Mouse (Mus musculus): ENCODE measurements around the gene Ppfia3. TPM values are rescaled to one million over a fixed set of nuclear protein-coding genes. Genes with fewer than 3 reads are reported as not detected.

The Ppfia3 gene
- polyA plus RNA-seq, 1 experiment, result 0.27 TPM

GRCm38 (mm10) chr7:45386077-45386476 lies 19.3 kb upstream of the Ppfia3 start:
- no peak for DNase-seq (ENCODE audit: low read depth in 1 of 2, low spot score in 2 of 2)
- H3K4me3 ChIP-seq (ENCODE audit: extremely low read depth, insufficient read depth, insufficient read length), result no peak overlapping the region
- H3K27me3 ChIP-seq (ENCODE audit: control insufficient read depth, insufficient read depth, low read length), result no peaks in the 10 kb centered on the region
- TF ChIP-seq CTCF (IDR thresholded peaks at IDR 0.05; ENCODE audit: extremely low read depth, insufficient read depth, insufficient read length, insufficient replicate concordance) (no peak), POLR2A (IDR thresholded peaks at IDR 0.05; ENCODE audit: low read depth, low read length) (no peak)
- peaks cover 56% of the 10 kb centered on the region for H3K36me3 ChIP-seq (ENCODE audit: control insufficient read depth, insufficient read depth, low read length)
- H3K4me1 ChIP-seq (ENCODE audit: control insufficient read depth, insufficient read depth, insufficient read length), result no peaks in the 10 kb centered on the region
- H3K27ac ChIP-seq (ENCODE audit: insufficient read depth, low read length), result no peak overlapping the region
- WGBS, result 97% methylated on average over 3 of the region's 3 CpGs

- H3K27me3 ChIP-seq (ENCODE audit: control insufficient read depth, insufficient read depth, low read length), result no peaks in the 10 kb centered on the region
- H3K27ac ChIP-seq (ENCODE audit: insufficient read depth, low read length), result no peak overlapping the region
- H3K4me3 ChIP-seq (ENCODE audit: extremely low read depth, insufficient read depth, insufficient read length), result no peak overlapping the region
- WGBS, result 94% methylated on average over 1 of the region's 1 CpGs
- H3K4me1 ChIP-seq (ENCODE audit: control insufficient read depth, insufficient read depth, insufficient read length), result no peaks in the 10 kb centered on the region
- no peak for DNase-seq (ENCODE audit: low read depth in 1 of 2, low spot score in 2 of 2)
- no peak for TF ChIP-seq CTCF (IDR thresholded peaks at IDR 0.05; ENCODE audit: extremely low read depth, insufficient read depth, insufficient read length, insufficient replicate concordance)
- TF ChIP-seq POLR2A (IDR thresholded peaks at IDR 0.05; ENCODE audit: low read depth, low read length), result no peak
- H3K36me3 ChIP-seq (ENCODE audit: control insufficient read depth, insufficient read depth, low read length), result peaks cover 36% of the 10 kb centered on the region
These were observed 9.2 kb upstream of the Ppfia3 start for GRCm38 (mm10) chr7:45376057-45376456.

GRCm38 (mm10) chr7:45374620-45375019 lies 7.8 kb upstream of the Ppfia3 start:
- peaks cover 27% of the 10 kb centered on the region for H3K36me3 ChIP-seq (ENCODE audit: control insufficient read depth, insufficient read depth, low read length)

GRCm38 (mm10) chr7:45372371-45372770 lies 5.6 kb upstream of the Ppfia3 start:
- peaks cover 21% of the 10 kb centered on the region for H3K36me3 ChIP-seq (ENCODE audit: control insufficient read depth, insufficient read depth, low read length)

More at GRCm38 (mm10) chr7:45374620-45375019, 7.8 kb upstream of the Ppfia3 start:
- Histone ChIP-seq H3K27me3 (ENCODE audit: control insufficient read depth, insufficient read depth, low read length) (peaks cover 4% of the 10 kb centered on the region; the same call in 1 of the 2 replicates), H3K27ac (ENCODE audit: insufficient read depth, low read length) (no peak overlapping the region), H3K4me3 (ENCODE audit: extremely low read depth, insufficient read depth, insufficient read length) (no peak overlapping the region), H3K4me1 (ENCODE audit: control insufficient read depth, insufficient read depth, insufficient read length) (peaks cover 4% of the 10 kb centered on the region)
- WGBS, result 80% methylated on average over 8 of the region's 8 CpGs
- DNase-seq (ENCODE audit: low read depth in 1 of 2, low spot score in 2 of 2), result no peak
- no peak for TF ChIP-seq CTCF (IDR thresholded peaks at IDR 0.05; ENCODE audit: extremely low read depth, insufficient read depth, insufficient read length, insufficient replicate concordance)
- TF ChIP-seq POLR2A (IDR thresholded peaks at IDR 0.05; ENCODE audit: low read depth, low read length), result no peak

GRCm38 (mm10) chr7:45370475-45371311 lies 3.9 kb upstream of the Ppfia3 start, which contains the start of gene Lin7b:
Gene Lin7b, minus strand, starts transcription at chr7:45370583.
- Histone ChIP-seq H3K36me3 (ENCODE audit: control insufficient read depth, insufficient read depth, low read length) (peaks cover 4% of the 10 kb centered on the region; the same call in 1 of the 2 replicates), H3K4me1 (ENCODE audit: control insufficient read depth, insufficient read depth, insufficient read length) (peaks cover 13% of the 10 kb centered on the region), H3K4me3 (ENCODE audit: extremely low read depth, insufficient read depth, insufficient read length) (peak within 1 kb of the TSS; percentile 48), H3K27ac (ENCODE audit: insufficient read depth, low read length) (no peak within 1 kb of the TSS), H3K27me3 (ENCODE audit: control insufficient read depth, insufficient read depth, low read length) (peaks cover 12% of the 10 kb centered on the region)
- 10% methylated on average over 28 of the region's 28 CpGs for WGBS
- TF ChIP-seq CTCF (IDR thresholded peaks at IDR 0.05; ENCODE audit: extremely low read depth, insufficient read depth, insufficient read length, insufficient replicate concordance), result no peak
- no peak for TF ChIP-seq POLR2A (IDR thresholded peaks at IDR 0.05; ENCODE audit: low read depth, low read length)
- peak; percentile 68 to 88 for DNase-seq (ENCODE audit: low read depth in 1 of 2, low spot score in 2 of 2)

More at GRCm38 (mm10) chr7:45372371-45372770, 5.6 kb upstream of the Ppfia3 start:
- H3K27me3 ChIP-seq (ENCODE audit: control insufficient read depth, insufficient read depth, low read length), result peaks cover 4% of the 10 kb centered on the region; the same call in 1 of the 2 replicates
- TF ChIP-seq CTCF (IDR thresholded peaks at IDR 0.05; ENCODE audit: extremely low read depth, insufficient read depth, insufficient read length, insufficient replicate concordance) (no peak), POLR2A (IDR thresholded peaks at IDR 0.05; ENCODE audit: low read depth, low read length) (no peak)
- no peak overlapping the region for H3K27ac ChIP-seq (ENCODE audit: insufficient read depth, low read length)
- no peak for DNase-seq (ENCODE audit: low read depth in 1 of 2, low spot score in 2 of 2)
- WGBS, result 86% methylated on average over 5 of the region's 5 CpGs
- H3K4me1 ChIP-seq (ENCODE audit: control insufficient read depth, insufficient read depth, insufficient read length), result peaks cover 9% of the 10 kb centered on the region
- H3K4me3 ChIP-seq (ENCODE audit: extremely low read depth, insufficient read depth, insufficient read length), result no peak overlapping the region

- H3K27ac ChIP-seq (ENCODE audit: insufficient read depth, low read length), result no peak overlapping the region
- peaks cover 1% of the 10 kb centered on the region; the same call in 1 of the 2 replicates for H3K36me3 ChIP-seq (ENCODE audit: control insufficient read depth, insufficient read depth, low read length)
- DNase-seq (ENCODE audit: low read depth in 1 of 2, low spot score in 2 of 2), result no peak
- H3K4me3 ChIP-seq (ENCODE audit: extremely low read depth, insufficient read depth, insufficient read length), result peak overlapping the region; percentile 48
- peaks cover 12% of the 10 kb centered on the region for H3K27me3 ChIP-seq (ENCODE audit: control insufficient read depth, insufficient read depth, low read length)
- WGBS, result 12% methylated on average over 44 of the region's 52 CpGs
- TF ChIP-seq CTCF (IDR thresholded peaks at IDR 0.05; ENCODE audit: extremely low read depth, insufficient read depth, insufficient read length, insufficient replicate concordance), result no peak
- no peak for TF ChIP-seq POLR2A (IDR thresholded peaks at IDR 0.05; ENCODE audit: low read depth, low read length)
- peaks cover 13% of the 10 kb centered on the region for H3K4me1 ChIP-seq (ENCODE audit: control insufficient read depth, insufficient read depth, insufficient read length)
These were observed 3.1 kb upstream of the Ppfia3 start for GRCm38 (mm10) chr7:45369836-45370474.

All from spleen, adult 2 months (tissue).